Mouse (Mus musculus): ENCODE measurements around the gene Rps6kc1. TPM values are rescaled to one million over a fixed set of nuclear protein-coding genes. Genes with fewer than 3 reads are reported as not detected.

The Rps6kc1 gene
- total and polyA plus RNA-seq, 2 experiments from 2014 or later = 21.0 to 35.9 TPM

DNA sequence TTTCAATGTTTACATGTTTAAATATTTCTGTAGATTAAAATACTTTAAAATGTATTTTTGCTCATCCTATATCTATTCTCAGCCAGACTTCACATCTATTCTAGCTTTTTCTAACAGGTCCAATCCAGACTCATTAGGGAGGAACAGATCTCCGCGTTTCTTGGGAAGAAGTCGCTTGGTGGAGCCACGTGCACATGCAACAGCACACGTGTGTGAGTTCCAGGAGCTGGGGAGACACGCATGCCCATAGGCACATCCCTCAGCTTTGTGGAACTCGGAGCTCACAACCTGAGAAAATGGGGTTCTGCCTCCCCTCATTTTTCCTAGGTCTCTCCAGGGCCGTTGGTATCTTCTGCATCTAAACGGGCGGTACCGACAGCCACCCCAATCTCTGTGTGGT lies 243.7 kb downstream of the Rps6kc1 start:
- Histone ChIP-seq H3K27ac (no peak overlapping the region), H3K27me3 (ENCODE audit: insufficient read depth, low read length) (no peaks in the 10 kb centered on the region), H3K9me3 (ENCODE audit: low read length) (no peaks in the 10 kb centered on the region), H3K4me3 (ENCODE audit: low read length) (no peak overlapping the region), H3K36me3 (ENCODE audit: insufficient read depth, low read length) (no peaks in the 10 kb centered on the region), H3K4me1 (ENCODE audit: insufficient read depth, low read length) (no peaks in the 10 kb centered on the region), H3K4me2 (ENCODE audit: low read depth, low read length) (no peak overlapping the region), H3K9ac (replicated peaks; ENCODE audit: low read length) (no peak overlapping the region)
- no peak for TF ChIP-seq CTCF (IDR thresholded peaks at IDR 0.05; ENCODE audit: low read depth)
- ATAC-seq (no peak), DNase-seq (ENCODE audit: low spot score) (no peak)
- WGBS = 98% methylated on average over 11 of the region's 11 CpGs

DNA sequence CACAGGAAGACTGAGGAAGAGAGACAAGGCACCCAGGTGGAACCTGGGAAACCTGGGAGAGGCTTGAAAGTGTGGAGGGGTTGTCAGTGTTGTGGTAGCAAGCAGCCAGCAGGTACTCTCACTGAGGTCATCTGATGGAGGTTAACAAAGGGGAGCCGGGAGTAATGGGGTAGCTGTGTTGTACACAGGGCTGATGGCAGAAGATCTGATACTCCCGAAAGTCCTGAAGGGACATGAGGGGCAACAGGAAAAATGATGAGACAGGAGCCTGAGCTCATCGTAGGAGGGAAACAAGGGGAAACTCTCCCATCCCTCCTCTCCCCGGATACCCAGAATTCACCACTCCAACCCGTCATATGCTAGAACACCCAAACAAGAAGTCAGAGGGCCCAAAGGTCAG lies 244.2 kb downstream of the Rps6kc1 start:
- no peak overlapping the region for H3K27ac ChIP-seq
- 89% methylated on average over 5 of the region's 5 CpGs for WGBS
- ATAC-seq (no peak), DNase-seq (ENCODE audit: low spot score) (no peak)
- no peaks in the 10 kb centered on the region for H3K36me3 ChIP-seq (ENCODE audit: insufficient read depth, low read length)
- H3K4me3 ChIP-seq (ENCODE audit: low read length) = no peak overlapping the region
- no peak overlapping the region for H3K4me2 ChIP-seq (ENCODE audit: low read depth, low read length)
- H3K9me3 ChIP-seq (ENCODE audit: low read length) = no peaks in the 10 kb centered on the region
- no peak overlapping the region for H3K9ac ChIP-seq (replicated peaks; ENCODE audit: low read length)
- no peaks in the 10 kb centered on the region for H3K27me3 ChIP-seq (ENCODE audit: insufficient read depth, low read length)
- TF ChIP-seq CTCF (IDR thresholded peaks at IDR 0.05; ENCODE audit: low read depth) = no peak
- H3K4me1 ChIP-seq (ENCODE audit: insufficient read depth, low read length) = no peaks in the 10 kb centered on the region

DNA sequence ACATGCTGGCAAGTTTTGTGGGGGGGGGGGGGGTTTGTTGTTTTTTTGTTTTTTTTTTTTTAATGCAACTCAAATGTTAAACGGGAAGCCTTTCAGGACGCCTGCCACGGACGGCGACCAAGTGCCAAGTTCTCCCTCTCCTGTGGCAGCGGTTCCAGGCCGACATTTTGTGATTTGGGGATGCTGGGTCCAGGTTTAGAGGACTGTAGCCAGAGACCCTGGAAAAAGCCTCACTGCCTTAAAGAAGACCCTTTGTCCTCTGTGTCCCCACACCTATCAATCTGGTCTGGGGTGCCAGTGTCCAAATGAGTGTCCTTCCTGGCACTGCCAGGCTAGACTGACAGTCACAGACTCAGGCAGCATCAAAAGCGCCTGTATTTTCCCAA lies 246.1 kb downstream of the Rps6kc1 start:
- Histone ChIP-seq H3K4me2 (ENCODE audit: low read depth, low read length) (no peak overlapping the region), H3K9me3 (ENCODE audit: low read length) (no peaks in the 10 kb centered on the region), H3K4me3 (ENCODE audit: low read length) (no peak overlapping the region), H3K36me3 (ENCODE audit: insufficient read depth, low read length) (no peaks in the 10 kb centered on the region), H3K9ac (replicated peaks; ENCODE audit: low read length) (no peak overlapping the region), H3K27ac (no peak overlapping the region), H3K27me3 (ENCODE audit: insufficient read depth, low read length) (no peaks in the 10 kb centered on the region), H3K4me1 (ENCODE audit: insufficient read depth, low read length) (no peaks in the 10 kb centered on the region; the same call in 1 of the 2 replicates)
- ATAC-seq = no peak
- 46% methylated on average over 8 of the region's 8 CpGs for WGBS
- DNase-seq (ENCODE audit: low spot score) = no peak
- TF ChIP-seq CTCF (IDR thresholded peaks at IDR 0.05; ENCODE audit: low read depth) = no peak

DNA sequence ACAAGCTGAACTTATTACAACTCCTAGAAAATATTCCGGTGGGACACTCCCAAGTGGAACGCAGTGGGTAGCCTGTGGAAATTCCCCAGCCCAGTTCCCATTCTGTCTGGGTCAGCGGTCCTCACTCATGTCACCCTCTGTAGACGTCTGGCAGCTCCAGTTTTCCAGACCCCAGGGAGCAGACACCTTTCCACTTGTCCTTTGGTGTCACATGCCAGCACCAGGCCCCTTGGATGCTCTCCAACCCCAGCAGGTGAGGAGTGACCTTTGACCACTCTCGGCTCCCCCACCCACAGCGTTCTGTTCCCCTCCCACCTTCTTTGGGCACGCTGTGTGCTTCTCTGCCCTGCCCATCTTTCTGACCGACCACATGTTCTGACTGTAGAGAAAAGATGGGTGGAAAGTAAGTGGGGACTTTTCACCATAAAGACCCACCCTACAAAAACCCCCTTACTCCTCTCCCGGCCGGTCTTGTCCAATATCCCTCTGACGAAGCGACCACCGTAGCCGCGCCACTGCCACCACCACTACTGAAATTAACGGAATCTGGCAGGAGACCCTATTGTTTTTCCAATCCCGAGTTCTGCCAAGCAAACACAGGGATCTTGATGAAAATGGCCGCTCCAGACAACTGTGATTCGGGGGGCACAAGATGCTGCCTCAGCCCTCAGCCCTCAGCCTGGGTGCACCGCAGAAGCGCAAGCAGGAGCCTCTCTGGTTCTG lies 246.6 kb downstream of the Rps6kc1 start:
- no peaks in the 10 kb centered on the region; the same call in 1 of the 2 replicates for H3K4me1 ChIP-seq (ENCODE audit: insufficient read depth, low read length)
- no peaks in the 10 kb centered on the region for H3K27me3 ChIP-seq (ENCODE audit: insufficient read depth, low read length)
- ATAC-seq = no peak
- DNase-seq (ENCODE audit: low spot score) = no peak
- H3K27ac ChIP-seq = no peak overlapping the region
- H3K9me3 ChIP-seq (ENCODE audit: low read length) = no peaks in the 10 kb centered on the region
- no peaks in the 10 kb centered on the region for H3K36me3 ChIP-seq (ENCODE audit: insufficient read depth, low read length)
- no peak overlapping the region for H3K4me2 ChIP-seq (ENCODE audit: low read depth, low read length)
- no peak overlapping the region for H3K9ac ChIP-seq (replicated peaks; ENCODE audit: low read length)
- no peak overlapping the region for H3K4me3 ChIP-seq (ENCODE audit: low read length)
- WGBS = 66% methylated on average over 21 of the region's 21 CpGs
- no peak for TF ChIP-seq CTCF (IDR thresholded peaks at IDR 0.05; ENCODE audit: low read depth)

DNA sequence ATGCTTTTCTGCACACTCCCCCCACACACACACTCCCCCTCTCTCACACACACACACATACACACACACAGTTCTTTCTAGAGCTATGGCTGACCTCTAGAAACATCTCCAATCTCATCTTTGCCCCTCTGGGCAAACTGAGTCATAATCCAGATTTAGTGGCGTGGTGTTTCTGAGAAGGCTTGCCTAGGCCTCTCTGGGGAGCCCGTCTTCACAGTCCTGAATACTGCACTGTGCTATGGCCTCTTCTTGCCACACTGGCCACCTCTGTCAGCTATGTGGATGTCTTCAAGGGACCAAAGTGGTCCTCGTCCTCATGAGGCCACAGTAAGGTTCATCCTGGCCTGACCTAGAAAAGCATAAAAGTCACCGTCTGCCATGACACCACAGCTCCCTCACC lies 247.6 kb downstream of the Rps6kc1 start:
- Histone ChIP-seq H3K27ac (no peak overlapping the region), H3K36me3 (ENCODE audit: insufficient read depth, low read length) (no peaks in the 10 kb centered on the region), H3K4me3 (ENCODE audit: low read length) (no peak overlapping the region), H3K4me2 (ENCODE audit: low read depth, low read length) (no peak overlapping the region), H3K9ac (replicated peaks; ENCODE audit: low read length) (no peak overlapping the region), H3K27me3 (ENCODE audit: insufficient read depth, low read length) (no peaks in the 10 kb centered on the region), H3K4me1 (ENCODE audit: insufficient read depth, low read length) (no peaks in the 10 kb centered on the region; the same call in 1 of the 2 replicates), H3K9me3 (ENCODE audit: low read length) (no peaks in the 10 kb centered on the region)
- 80% methylated on average over 4 of the region's 4 CpGs for WGBS
- ATAC-seq (no peak), DNase-seq (ENCODE audit: low spot score) (no peak)
- no peak for TF ChIP-seq CTCF (IDR thresholded peaks at IDR 0.05; ENCODE audit: low read depth)

DNA sequence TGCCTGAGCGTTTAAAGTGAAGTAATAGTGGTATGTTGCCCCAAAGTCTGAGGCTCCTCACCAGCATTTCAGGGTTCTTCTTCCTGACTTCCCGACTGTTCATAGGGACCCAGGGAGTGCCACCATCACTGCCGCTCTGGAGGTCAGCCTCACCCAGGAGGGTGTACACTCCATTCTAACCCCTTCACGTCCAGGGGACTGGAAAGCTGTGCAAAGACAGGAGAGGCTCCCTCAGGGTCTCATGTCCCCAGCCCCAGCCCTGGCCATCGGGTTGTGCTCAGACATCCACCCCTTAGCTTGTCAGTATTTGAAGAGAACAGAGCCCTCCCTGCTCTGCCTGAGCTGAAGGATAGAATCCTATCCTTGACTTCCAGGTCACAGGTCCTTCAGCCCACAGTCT lies 248.8 kb downstream of the Rps6kc1 start:
- DNase-seq (ENCODE audit: low spot score) (no peak), ATAC-seq (no peak)
- H3K9ac ChIP-seq (replicated peaks; ENCODE audit: low read length) = no peak overlapping the region
- no peaks in the 10 kb centered on the region for H3K27me3 ChIP-seq (ENCODE audit: insufficient read depth, low read length)
- no peaks in the 10 kb centered on the region; the same call in 1 of the 2 replicates for H3K4me1 ChIP-seq (ENCODE audit: insufficient read depth, low read length)
- no peak overlapping the region for H3K27ac ChIP-seq
- H3K9me3 ChIP-seq (ENCODE audit: low read length) = no peaks in the 10 kb centered on the region
- no peak overlapping the region for H3K4me3 ChIP-seq (ENCODE audit: low read length)
- H3K36me3 ChIP-seq (ENCODE audit: insufficient read depth, low read length) = no peaks in the 10 kb centered on the region
- no peak for TF ChIP-seq CTCF (IDR thresholded peaks at IDR 0.05; ENCODE audit: low read depth)
- 80% methylated on average over 5 of the region's 5 CpGs for WGBS
- H3K4me2 ChIP-seq (ENCODE audit: low read depth, low read length) = no peak overlapping the region

DNA sequence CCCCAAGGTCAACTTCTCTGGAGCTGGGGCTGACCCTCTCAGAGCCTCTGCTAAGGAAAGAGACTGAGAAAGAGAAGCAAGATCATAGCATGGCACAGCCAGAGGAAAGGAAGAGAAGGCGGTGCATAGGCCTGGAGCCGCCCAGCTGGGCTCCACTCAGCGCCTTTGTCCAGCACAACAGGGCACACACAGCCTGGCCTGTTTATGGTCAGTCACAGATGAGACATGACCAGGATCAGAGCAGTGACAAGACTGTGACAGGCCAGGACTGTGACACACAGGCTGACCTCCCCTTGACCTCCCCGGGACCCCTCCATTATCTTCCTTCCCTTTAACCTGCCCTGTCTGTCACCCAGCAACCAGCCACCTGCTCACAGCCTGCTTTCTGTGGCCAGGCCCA lies 249.8 kb downstream of the Rps6kc1 start:
- H3K36me3 ChIP-seq (ENCODE audit: insufficient read depth, low read length) = no peaks in the 10 kb centered on the region
- no peak overlapping the region for H3K27ac ChIP-seq
- 52% methylated on average over 4 of the region's 4 CpGs for WGBS
- DNase-seq (ENCODE audit: low spot score) (no peak), ATAC-seq (no peak)
- H3K9ac ChIP-seq (replicated peaks; ENCODE audit: low read length) = no peak overlapping the region
- H3K27me3 ChIP-seq (ENCODE audit: insufficient read depth, low read length) = no peaks in the 10 kb centered on the region
- no peaks in the 10 kb centered on the region; the same call in 1 of the 2 replicates for H3K4me1 ChIP-seq (ENCODE audit: insufficient read depth, low read length)
- H3K4me2 ChIP-seq (ENCODE audit: low read depth, low read length) = no peak overlapping the region
- H3K9me3 ChIP-seq (ENCODE audit: low read length) = no peaks in the 10 kb centered on the region
- no peak overlapping the region for H3K4me3 ChIP-seq (ENCODE audit: low read length)
- no peak for TF ChIP-seq CTCF (IDR thresholded peaks at IDR 0.05; ENCODE audit: low read depth)

Data from hindbrain, postnatal 0 days (tissue).